Mouse (Mus musculus): ENCODE measurements around the gene Slc6a20b. TPM values are rescaled to one million over a fixed set of nuclear protein-coding genes. Genes with fewer than 3 reads are reported as not detected.

Gene Slc6a20b
- polyA plus RNA-seq, 1 experiment from 2014 or later = 0.22 TPM

DNA sequence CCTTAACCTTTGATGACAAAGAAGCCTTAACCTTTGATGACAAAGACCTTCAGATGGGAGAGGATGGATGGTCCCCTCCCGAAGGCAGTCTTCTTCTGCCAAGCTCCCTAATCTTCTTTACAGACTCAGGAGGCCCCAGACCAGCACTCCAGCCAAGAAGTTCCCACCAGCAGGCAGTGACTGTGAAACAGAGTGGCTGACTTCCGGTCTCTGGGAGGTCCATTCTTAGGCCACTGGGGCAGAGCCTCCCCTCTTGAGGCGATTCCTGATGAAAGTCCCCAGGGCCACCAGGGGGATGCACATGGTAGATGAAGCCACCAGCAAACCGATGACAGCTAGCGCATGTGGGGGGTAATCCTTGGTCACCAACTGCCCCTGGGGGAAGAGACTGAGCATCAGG, 4.4 kb upstream of the Slc6a20b start:
- H3K27ac ChIP-seq = no peak overlapping the region
- 76% methylated on average over 5 of the region's 5 CpGs for WGBS
- no peaks in the 10 kb centered on the region for H3K27me3 ChIP-seq
- no peak overlapping the region for H3K4me2 ChIP-seq
- no peak overlapping the region for H3K9ac ChIP-seq
- H3K4me3 ChIP-seq = no peak overlapping the region
- H3K4me1 ChIP-seq = no peaks in the 10 kb centered on the region
- no peaks in the 10 kb centered on the region for H3K9me3 ChIP-seq (replicated peaks)
- no peaks in the 10 kb centered on the region for H3K36me3 ChIP-seq (ENCODE audit: poor library complexity, severe bottlenecking)
- ATAC-seq = no peak

DNA sequence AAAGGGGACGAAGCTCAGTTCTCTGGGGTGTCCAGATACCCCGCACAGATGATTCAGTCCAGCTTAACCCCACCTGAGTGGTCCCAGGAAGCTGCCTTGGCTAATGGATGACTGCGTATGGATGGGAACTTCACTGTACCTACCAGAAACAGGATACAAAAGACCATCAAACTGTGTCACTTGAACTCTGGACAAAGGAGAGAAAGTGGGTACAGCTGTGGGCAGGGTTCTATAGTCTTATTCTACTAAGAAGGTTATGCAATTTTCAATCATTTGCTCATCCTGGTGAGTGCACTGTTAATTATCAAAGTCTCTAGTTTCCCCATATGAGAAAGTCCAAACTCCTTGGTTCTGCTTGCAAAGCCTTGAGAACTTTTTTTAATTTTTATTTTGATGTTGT, 628 bp upstream of the Slc6a20b start:
- no peaks in the 10 kb centered on the region for H3K4me1 ChIP-seq
- no peak overlapping the region for H3K9ac ChIP-seq
- no peak overlapping the region for H3K27ac ChIP-seq
- H3K27me3 ChIP-seq = no peaks in the 10 kb centered on the region
- WGBS = 82% methylated on average over 3 of the region's 3 CpGs
- no peak overlapping the region for H3K4me3 ChIP-seq
- H3K4me2 ChIP-seq = no peak overlapping the region
- no peaks in the 10 kb centered on the region for H3K9me3 ChIP-seq (replicated peaks)
- ATAC-seq = no peak
- no peaks in the 10 kb centered on the region for H3K36me3 ChIP-seq (ENCODE audit: poor library complexity, severe bottlenecking)

DNA sequence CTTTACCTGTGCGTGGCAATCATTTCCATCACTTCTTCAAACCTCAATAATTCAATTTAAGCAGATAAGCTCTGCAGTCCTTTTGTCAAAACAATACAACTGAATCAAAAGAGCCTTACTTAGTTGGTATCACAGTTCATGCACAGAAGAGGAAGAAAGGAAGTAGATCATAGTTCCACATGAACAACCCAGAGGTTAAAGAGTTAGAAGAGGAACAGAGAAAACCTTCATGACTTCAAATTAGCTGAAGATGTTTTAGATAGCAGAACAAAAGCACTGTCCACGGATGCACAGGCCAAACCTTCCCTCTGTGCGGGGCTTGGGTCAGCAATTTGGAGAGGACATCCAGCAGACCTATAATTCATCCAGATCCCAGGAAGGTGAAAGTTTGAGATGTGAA, 699 bp downstream of the Slc6a20b start:
- no peak overlapping the region for H3K27ac ChIP-seq
- no peaks in the 10 kb centered on the region for H3K4me1 ChIP-seq
- H3K9ac ChIP-seq = no peak overlapping the region
- ATAC-seq = no peak
- no peak overlapping the region for H3K4me3 ChIP-seq
- H3K4me2 ChIP-seq = no peak overlapping the region
- H3K9me3 ChIP-seq (replicated peaks) = no peaks in the 10 kb centered on the region
- no peaks in the 10 kb centered on the region for H3K27me3 ChIP-seq
- no peaks in the 10 kb centered on the region for H3K36me3 ChIP-seq (ENCODE audit: poor library complexity, severe bottlenecking)
- WGBS = 86% methylated on average over 3 of the region's 3 CpGs

DNA sequence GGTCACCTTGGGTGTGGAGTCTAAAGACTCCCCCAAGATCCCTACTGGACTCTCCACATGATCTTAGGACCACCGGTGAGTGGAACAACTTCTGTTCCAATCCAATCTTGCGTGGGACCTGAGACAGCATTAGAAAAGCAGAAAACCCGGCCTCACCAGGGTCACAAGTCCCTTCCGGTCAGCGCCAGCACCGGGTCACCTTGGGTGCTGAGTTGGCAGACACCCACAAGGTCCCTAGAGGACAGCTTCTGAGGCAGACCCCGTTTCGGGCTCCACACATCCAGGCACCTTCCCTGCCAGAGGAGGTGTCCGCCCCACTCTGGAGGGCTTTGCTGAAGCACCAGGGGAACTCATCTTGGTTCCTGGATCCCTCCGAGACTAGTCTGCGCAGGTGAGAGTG, 6.5 kb downstream of the Slc6a20b start:
- Histone ChIP-seq H3K36me3 (ENCODE audit: poor library complexity, severe bottlenecking) (no peaks in the 10 kb centered on the region), H3K4me2 (no peak overlapping the region), H3K4me3 (no peak overlapping the region), H3K27ac (no peak overlapping the region), H3K9me3 (replicated peaks) (no peaks in the 10 kb centered on the region), H3K9ac (no peak overlapping the region), H3K27me3 (no peaks in the 10 kb centered on the region), H3K4me1 (no peaks in the 10 kb centered on the region)
- 94% methylated on average over 11 of the region's 11 CpGs for WGBS
- no peak for ATAC-seq

DNA sequence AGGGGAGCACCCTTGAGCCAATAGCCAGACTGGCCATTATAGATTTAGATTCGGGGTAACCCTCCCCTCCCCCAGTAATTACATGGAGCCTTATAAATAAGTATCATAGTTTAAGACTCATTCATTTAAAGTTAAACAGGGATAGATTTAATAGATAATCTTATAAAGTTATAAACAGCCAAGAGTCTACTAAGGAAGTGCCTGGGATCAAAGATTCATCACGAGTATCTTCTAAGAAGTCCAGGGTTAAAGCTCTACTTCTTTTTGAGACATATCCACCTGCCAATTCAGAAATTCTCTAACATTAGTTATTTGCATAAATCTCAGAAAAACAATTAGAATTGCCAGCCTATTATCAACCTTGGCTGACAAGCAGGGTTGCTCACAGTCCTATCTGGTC, 7.6 kb downstream of the Slc6a20b start:
- no peak for ATAC-seq
- 84% methylated on average over 2 of the region's 2 CpGs for WGBS
- Histone ChIP-seq H3K4me2 (no peak overlapping the region), H3K4me3 (no peak overlapping the region), H3K4me1 (no peaks in the 10 kb centered on the region), H3K9me3 (replicated peaks) (no peaks in the 10 kb centered on the region), H3K27ac (no peak overlapping the region), H3K36me3 (ENCODE audit: poor library complexity, severe bottlenecking) (no peaks in the 10 kb centered on the region), H3K27me3 (no peaks in the 10 kb centered on the region), H3K9ac (no peak overlapping the region)

DNA sequence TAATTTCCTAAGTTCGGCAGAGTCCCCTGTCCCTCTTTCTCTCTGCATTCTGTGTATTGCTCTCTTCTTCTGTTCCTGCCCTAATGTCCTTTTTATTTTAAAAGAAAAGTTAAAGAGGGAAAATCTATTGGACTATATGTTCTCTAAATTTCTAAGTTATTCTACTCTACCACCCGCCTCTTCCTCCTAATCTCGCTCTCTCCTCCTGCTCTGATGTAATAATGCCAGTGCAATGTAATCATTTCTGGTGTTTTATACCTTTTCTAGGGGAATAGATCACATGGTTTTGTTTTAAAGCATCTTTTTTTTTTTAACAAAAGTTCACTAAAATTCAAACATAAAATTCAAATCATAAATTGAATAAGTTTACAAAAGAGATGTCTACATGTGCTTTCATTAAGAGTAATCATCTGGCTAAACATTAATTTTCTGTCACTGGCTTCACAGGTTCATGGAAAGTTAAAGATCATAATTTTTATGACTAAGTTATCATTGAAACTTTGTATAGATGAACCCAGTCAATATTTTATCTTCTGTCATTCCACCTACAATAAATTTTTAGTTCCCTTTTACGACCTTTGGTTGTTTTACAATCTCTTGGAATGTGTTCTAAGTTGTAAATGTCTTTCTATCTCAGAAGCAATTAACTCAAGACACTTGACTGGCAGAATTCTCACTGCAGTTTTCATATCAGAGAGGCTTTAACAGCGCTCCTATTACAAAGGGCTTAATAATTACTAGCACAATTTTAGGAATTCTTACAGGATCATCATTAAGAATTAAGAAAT, 11.9 kb downstream of the Slc6a20b start:
- H3K9ac ChIP-seq = no peak overlapping the region
- no peak overlapping the region for H3K4me2 ChIP-seq
- ATAC-seq = no peak
- no peaks in the 10 kb centered on the region for H3K4me1 ChIP-seq
- no peaks in the 10 kb centered on the region for H3K36me3 ChIP-seq (ENCODE audit: poor library complexity, severe bottlenecking)
- no peaks in the 10 kb centered on the region for H3K27me3 ChIP-seq
- H3K27ac ChIP-seq = no peak overlapping the region
- 93% methylated on average over 5 of the region's 5 CpGs for WGBS
- H3K4me3 ChIP-seq = no peak overlapping the region
- no peaks in the 10 kb centered on the region for H3K9me3 ChIP-seq (replicated peaks)

DNA sequence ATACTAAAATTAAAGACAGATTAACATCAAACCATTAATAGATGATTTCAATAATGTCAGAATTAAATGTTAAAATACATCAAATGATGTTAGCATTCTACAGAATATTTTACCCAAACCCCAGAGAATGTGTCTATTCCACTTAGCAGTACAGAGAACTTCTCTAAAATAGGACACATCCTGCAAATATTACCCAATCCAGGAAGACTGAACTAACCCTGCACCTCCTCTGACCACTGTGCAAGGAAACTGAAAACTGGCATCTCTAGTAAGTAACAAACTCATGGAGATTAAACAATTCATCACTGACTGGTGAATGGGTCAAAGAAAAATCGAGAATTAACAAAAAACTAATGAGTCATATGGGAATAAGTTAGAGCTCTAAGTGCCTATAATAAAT, 30.8 kb downstream of the Slc6a20b start:
- ATAC-seq = no peak
- H3K27me3 ChIP-seq = no peaks in the 10 kb centered on the region

DNA sequence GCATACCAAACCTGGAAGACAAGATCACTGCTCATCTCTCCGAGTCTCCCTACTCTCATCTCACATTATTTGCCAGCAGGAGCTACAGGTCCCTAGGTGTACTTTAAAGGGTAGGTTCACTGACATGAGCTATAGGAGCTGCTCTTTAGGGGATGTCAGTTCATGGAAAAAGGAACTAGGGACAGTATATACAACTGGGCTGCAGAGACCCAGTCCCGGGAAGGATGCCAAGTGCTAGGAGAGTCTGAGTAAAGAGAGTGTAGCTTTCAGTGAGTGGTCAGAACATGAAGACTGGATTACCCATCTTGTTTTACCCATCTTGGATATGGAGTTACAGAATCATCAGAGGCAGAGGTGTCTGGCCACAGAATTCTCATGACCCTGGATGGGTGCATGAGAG, 35.0 kb downstream of the Slc6a20b start:
- Histone ChIP-seq H3K9ac (no peak overlapping the region), H3K27me3 (no peaks in the 10 kb centered on the region), H3K4me2 (no peak overlapping the region), H3K4me1 (no peaks in the 10 kb centered on the region), H3K36me3 (ENCODE audit: poor library complexity, severe bottlenecking) (peaks cover 12% of the 10 kb centered on the region), H3K4me3 (no peak overlapping the region), H3K27ac (no peak overlapping the region), H3K9me3 (replicated peaks) (no peaks in the 10 kb centered on the region)
- no peak for ATAC-seq
- WGBS = 95% methylated on average over 2 of the region's 2 CpGs

More for the DNA sequence above, 30.8 kb downstream of the Slc6a20b start:
- Histone ChIP-seq H3K27ac (no peak overlapping the region), H3K4me2 (no peak overlapping the region), H3K4me3 (no peak overlapping the region), H3K9ac (no peak overlapping the region), H3K9me3 (replicated peaks) (no peaks in the 10 kb centered on the region), H3K36me3 (ENCODE audit: poor library complexity, severe bottlenecking) (no peaks in the 10 kb centered on the region), H3K4me1 (no peaks in the 10 kb centered on the region)
- 89% methylated on average over 1 of the region's 1 CpGs for WGBS

DNA sequence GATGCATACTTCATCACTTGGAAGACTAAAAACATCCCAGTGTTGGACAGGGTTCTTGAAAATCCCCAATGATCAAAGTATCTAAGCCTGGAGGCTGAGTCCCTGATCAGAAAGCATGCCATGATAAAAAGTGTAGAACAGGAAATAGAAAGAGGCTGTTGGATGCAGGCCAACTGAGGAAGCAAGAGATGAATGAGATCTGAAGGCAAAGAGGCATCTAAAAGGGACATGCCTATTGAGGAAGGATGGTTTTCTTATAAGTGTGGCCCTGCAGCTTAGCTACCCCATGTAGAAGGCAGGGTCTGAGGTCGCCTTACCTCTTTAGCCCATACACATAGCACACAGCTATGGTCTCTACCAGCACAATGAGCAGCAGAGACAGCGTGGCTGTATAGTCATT, 35.5 kb downstream of the Slc6a20b start:
- no peaks in the 10 kb centered on the region for H3K9me3 ChIP-seq (replicated peaks)
- H3K4me3 ChIP-seq = no peak overlapping the region

DNA sequence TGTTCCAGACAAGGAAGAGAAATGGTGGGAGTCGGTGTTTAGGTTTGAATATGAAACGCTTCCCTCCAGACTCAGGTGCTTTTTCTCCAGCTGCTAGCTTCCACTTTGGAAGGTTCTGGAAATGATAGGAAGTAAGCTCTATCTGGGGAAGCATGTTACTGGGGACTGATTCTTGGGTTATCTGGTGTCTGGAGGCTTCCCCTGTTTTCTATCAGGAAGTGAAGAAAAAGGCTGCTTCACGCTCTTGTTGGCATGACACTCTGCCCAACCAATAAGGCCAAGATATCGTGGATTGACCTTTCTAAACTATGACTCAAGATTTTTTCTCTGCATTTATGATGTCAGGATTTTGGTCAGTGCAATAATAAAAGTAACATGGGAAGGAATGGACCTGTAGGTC, 37.2 kb downstream of the Slc6a20b start:
- H3K9me3 ChIP-seq (replicated peaks) = no peaks in the 10 kb centered on the region
- no peak overlapping the region for H3K27ac ChIP-seq
- peaks cover 12% of the 10 kb centered on the region for H3K36me3 ChIP-seq (ENCODE audit: poor library complexity, severe bottlenecking)
- H3K4me1 ChIP-seq = no peaks in the 10 kb centered on the region
- WGBS = 96% methylated on average over 4 of the region's 4 CpGs
- H3K9ac ChIP-seq = no peak overlapping the region
- no peak for ATAC-seq
- no peak overlapping the region for H3K4me2 ChIP-seq
- H3K27me3 ChIP-seq = no peaks in the 10 kb centered on the region
- H3K4me3 ChIP-seq = no peak overlapping the region

More for the DNA sequence above, 35.5 kb downstream of the Slc6a20b start:
- H3K27me3 ChIP-seq = no peaks in the 10 kb centered on the region
- H3K9ac ChIP-seq = no peak overlapping the region
- no peaks in the 10 kb centered on the region for H3K4me1 ChIP-seq
- H3K4me2 ChIP-seq = no peak overlapping the region
- H3K36me3 ChIP-seq (ENCODE audit: poor library complexity, severe bottlenecking) = peaks cover 12% of the 10 kb centered on the region
- no peak for ATAC-seq
- H3K27ac ChIP-seq = no peak overlapping the region
- WGBS = 97% methylated on average over 2 of the region's 2 CpGs

DNA sequence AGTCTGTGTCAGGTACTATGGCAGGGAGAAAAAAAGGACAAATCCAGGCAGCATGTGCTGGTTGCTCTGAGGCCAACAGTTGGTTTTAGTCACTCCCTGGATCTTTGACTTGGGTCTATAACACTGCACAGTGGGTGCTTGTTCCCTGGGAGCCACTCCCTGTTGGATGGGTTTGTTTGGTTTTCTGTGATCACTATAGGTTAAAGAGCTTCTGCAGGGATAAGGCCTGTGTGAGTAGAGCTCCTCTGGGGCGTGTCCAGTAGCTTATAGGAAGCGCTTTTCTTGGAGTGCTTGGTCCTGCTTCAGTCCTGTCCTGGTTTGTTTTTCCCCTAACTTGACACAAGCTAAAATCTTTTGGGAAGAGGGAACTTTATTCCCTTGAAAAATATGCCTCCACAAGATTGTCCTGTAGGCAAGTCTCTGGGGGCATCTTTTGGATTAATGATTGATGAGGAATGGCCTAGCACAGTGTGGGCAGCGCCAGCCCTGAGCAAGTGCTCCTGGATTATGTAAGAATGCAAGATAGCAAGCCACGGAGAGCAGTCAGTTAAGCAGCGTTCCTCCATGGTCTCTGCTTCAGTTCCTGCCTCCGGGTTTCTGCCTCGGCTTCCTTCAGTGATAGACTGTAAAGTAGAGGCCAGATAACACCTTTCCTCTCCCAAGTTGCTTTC, 43.0 kb downstream of the Slc6a20b start:
- Histone ChIP-seq H3K9me3 (replicated peaks) (no peaks in the 10 kb centered on the region), H3K4me1 (no peaks in the 10 kb centered on the region), H3K4me2 (no peak overlapping the region), H3K27ac (no peak overlapping the region), H3K27me3 (no peaks in the 10 kb centered on the region), H3K4me3 (no peak overlapping the region), H3K36me3 (ENCODE audit: poor library complexity, severe bottlenecking) (peaks cover 34% of the 10 kb centered on the region), H3K9ac (no peak overlapping the region)
- WGBS = 89% methylated on average over 7 of the region's 7 CpGs
- no peak for ATAC-seq

DNA sequence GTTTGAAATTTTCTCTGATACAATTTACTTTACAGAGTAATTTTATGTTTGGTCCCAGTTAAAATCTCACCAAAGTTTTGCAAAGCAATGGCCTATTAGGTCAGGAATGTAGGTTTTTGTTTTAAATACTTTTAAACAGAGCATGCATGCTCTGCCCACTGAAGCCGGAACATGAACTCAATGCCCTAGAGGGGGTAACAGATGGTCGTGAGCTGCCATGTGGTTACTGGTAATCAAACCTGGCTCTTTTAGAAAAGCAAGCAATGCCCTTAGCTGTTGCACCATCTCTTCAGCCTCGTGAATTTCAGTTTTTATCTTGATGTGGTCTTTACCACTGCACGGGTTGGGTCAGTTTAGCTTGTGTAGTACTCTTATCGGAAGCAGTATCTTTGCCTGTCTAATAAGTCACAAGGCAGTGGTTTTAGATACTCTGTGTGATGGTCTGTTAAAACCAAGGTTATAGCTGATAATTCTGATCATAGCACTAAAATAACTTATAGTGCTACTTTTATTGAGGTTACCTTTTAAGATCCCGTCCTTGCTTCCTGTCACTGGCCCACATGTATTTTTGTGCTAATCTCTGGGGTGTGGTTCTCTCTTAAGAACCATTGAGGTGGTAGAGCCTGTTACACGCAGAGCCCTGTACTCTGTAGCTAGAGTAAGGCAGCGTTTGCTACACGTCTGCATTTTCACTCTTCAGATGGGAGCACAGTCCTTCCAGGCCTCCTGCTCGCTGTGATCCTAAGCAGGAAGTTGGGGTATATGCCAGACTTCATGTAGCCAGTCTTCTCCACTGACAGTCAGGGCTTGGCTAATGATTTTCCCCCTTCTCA, 54.8 kb downstream of the Slc6a20b start:
- H3K9me3 ChIP-seq (replicated peaks) = no peaks in the 10 kb centered on the region
- no peaks in the 10 kb centered on the region for H3K4me1 ChIP-seq
- H3K27me3 ChIP-seq = no peaks in the 10 kb centered on the region
- H3K4me2 ChIP-seq = no peak overlapping the region
- no peak overlapping the region for H3K27ac ChIP-seq
- H3K4me3 ChIP-seq = no peak overlapping the region
- 89% methylated on average over 10 of the region's 10 CpGs for WGBS
- H3K36me3 ChIP-seq (ENCODE audit: poor library complexity, severe bottlenecking) = peaks cover 23% of the 10 kb centered on the region
- no peak for ATAC-seq
- H3K9ac ChIP-seq = no peak overlapping the region

Data from forebrain, embryonic 13.5 days (tissue).